Mouse (Mus musculus) adrenal gland, postnatal 36 days (tissue): ENCODE data around the gene Trim43a. TPM values are rescaled to one million over a fixed set of nuclear protein-coding genes. Genes with fewer than 3 reads are reported as not detected.
A peak's percentile ranks its signal among the peaks of the same experiment; 100 is the strongest.
"Not testable (repeated sequence)": the region's sequence is repeated elsewhere in the genome, so short reads cannot be mapped to it uniquely, and the experiment has no call there.

Experiments used
- DNase-seq, 2 experiments: peaks; one replicate each; pipeline ENCODE4 v3.0.0; 2021; ENCODE audit warnings: mixed read lengths in 1 of 2
- long read RNA-seq, 2 experiments: library from polyadenylated mRNA; stranded (forward); transcript quantifications; one replicate each; pipeline ENCODE4 v2.0.0; 2021; ENCODE audit warnings: borderline sequencing depth in 2 of 2
- total RNA-seq, 2 experiments: library from RNA; stranded (reverse); gene quantifications; 2 replicates each; pipeline ENCODE4 v1.2.3; 2021

Trim43a gene
- under 1 TPM; 0.36 to 0.76 TPM for total RNA-seq
- long read RNA-seq, experiment 1 = 0 reads
- long read RNA-seq, experiment 2 = 0 reads

DNA sequence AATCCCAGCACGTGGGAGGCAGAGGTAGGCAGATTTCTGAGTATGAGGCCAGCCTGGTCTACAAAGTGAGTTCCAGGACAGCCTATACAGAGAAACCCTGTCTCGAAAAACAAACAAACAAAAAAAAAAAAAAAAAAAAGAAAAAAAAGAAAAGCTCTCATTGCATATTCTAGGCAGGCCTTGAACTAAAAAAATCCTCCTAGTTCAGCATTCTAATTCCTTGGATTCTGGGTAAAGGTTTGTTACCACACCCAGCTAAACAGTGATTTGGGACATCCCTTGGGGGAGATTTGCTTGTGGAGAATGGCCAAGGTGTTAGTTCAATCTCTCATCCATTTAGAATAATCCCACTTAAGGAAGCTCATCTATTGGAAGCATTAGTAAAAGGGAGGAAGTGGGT is at the start of gene Trim43a:
Gene Trim43a (plus strand): TSS at position 301 of the 400 bp plus-strand sequence.
- not testable (repeated sequence) for DNase-seq

GRCm38 (mm10) chr9:88534093-88534492 is 46.6 kb upstream of the Trim43a start:
- DNase-seq = no peak

- no peak for DNase-seq
Observed at GRCm38 (mm10) chr9:88539546-88540224, 41.0 kb upstream of the Trim43a start.

DNA sequence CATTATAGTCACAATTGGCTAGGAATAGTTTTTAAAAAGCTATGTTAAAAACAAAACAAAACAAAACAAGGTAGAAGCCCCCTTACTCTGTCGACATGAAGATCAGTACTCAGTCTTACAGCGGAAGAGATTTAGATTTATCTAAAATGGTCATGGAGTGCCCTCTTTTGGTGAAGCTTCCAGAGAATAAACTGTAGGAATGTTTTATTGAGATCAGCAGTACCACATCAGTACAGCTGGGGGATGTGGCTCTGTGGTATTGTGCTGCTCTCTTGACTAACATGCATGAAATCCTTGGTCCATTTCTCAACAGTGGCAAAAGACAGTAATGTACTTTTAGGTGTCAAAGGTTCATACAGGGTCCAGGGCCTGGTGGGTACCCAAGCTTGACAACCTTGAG is 37.9 kb upstream of the Trim43a start:
- no peak for DNase-seq

DNA sequence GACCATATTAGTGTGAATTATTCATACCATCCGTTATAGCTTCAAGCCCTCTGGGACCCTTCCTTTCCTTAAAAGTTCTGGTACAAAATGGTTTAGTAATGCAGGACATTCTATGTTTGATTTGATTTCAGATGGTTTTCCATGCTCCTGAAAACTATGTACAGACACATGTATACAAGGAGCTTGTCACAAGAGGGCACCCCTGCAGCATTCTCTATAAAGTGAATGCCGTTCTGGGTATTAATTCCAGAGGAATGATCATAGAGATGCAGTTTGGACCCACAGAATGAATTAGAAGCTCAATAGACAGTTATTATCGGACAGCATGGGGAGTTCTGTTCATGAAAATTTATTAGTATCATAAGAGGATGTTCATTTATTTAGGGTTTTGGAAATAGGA is 35.2 kb upstream of the Trim43a start:
- no peak for DNase-seq

GRCm38 (mm10) chr9:88546166-88546565 is 34.5 kb upstream of the Trim43a start:
- DNase-seq = peak in 1 of 2 experiments; percentile 64

DNA sequence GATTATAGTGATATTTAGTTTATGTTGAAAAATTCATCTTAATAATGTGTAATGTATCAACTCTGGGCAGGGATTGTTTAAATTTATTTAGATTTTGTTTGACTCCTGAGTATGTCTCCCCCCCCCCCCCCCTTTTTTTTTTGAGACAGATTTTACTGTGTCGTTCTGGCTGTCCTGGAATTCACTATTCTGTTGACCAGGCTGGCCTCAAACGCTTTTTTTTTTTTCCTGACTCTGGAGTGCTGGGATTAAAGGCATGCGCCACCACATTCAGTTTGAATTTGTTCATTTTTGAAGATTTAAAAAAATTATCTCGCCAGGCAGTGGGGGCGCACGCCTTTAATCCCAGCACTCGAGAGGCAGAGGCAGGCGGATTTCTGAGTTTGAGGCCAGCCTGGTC is 34.0 kb upstream of the Trim43a start:
- DNase-seq = no peak

DNA sequence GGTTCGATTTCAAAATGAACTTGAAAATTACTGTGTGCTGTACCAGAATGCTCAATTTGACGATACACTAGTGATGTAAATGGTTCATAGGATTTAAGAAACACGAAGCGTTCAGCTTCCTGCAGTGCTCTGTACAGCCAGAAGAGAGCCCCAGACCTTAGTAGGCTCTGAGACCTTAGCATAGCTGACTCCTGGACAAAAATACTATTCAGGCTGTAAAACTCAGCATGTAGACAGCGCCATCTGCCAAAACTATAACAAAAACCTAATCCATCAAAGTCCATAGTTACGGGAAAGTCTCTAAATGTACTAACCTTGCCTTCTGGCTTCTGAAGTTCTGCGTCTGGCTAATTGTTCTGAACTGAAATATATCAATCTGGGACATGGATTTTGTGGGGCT is 33.4 kb upstream of the Trim43a start:
- DNase-seq = peak in 1 of 2 experiments; percentile 27

GRCm38 (mm10) chr9:88547851-88548613 is 32.7 kb upstream of the Trim43a start, which contains the start of gene Zfp949:
Gene Zfp949 (plus strand): TSS chr9:88548020.
- DNase-seq = peak; percentile 53 to 66

- no peak for DNase-seq
Observed at GRCm38 (mm10) chr9:88548614-88548945, 32.1 kb upstream of the Trim43a start.

DNA sequence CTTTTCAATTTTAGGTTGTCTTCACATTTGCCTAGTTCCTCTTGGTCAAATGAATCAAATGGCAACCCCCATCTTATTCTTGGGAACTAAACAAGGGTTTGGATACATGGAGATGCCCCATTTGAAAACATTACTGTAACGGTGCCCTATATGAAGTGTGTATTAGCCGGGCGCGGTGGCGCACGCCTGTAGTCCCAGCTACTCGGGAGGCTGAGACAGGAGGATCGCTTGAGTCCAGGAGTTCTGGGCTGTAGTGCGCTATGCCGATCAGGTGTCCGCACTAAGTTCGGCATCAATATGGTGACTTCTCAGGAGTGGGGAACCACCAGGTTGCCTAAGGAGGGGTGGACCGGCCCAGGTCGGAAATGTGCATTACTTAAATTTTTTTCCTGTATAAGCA is 27.6 kb upstream of the Trim43a start:
- DNase-seq = no peak

DNA sequence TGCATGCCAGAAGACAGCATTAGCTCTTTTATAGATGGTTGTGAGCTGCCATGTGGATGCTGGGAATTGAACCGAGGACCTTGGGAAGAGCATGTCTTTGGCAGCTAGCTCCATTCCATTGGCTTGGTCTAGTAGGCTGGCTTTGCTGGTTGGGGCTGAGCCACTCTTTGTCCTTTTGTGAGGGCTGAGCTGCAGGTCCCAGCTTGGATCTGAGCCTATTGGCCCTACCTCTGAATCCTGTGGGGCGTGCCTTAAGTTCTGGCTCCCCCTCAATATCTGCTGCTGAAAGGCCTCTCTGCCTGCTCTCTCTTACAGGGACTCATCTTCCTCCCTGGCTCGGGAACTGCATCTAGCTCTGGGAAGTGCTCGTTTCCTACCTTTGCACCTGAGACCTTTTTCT is 22.5 kb upstream of the Trim43a start:
- no peak for DNase-seq

- DNase-seq = not testable (repeated sequence)
Observed at GRCm38 (mm10) chr9:88561476-88561875, 19.2 kb upstream of the Trim43a start.

GRCm38 (mm10) chr9:88570471-88570870 is 10.2 kb upstream of the Trim43a start:
- DNase-seq = not testable (repeated sequence)

GRCm38 (mm10) chr9:88593708-88594107 is 13.0 kb downstream of the Trim43a start:
- not testable (repeated sequence) for DNase-seq

DNA sequence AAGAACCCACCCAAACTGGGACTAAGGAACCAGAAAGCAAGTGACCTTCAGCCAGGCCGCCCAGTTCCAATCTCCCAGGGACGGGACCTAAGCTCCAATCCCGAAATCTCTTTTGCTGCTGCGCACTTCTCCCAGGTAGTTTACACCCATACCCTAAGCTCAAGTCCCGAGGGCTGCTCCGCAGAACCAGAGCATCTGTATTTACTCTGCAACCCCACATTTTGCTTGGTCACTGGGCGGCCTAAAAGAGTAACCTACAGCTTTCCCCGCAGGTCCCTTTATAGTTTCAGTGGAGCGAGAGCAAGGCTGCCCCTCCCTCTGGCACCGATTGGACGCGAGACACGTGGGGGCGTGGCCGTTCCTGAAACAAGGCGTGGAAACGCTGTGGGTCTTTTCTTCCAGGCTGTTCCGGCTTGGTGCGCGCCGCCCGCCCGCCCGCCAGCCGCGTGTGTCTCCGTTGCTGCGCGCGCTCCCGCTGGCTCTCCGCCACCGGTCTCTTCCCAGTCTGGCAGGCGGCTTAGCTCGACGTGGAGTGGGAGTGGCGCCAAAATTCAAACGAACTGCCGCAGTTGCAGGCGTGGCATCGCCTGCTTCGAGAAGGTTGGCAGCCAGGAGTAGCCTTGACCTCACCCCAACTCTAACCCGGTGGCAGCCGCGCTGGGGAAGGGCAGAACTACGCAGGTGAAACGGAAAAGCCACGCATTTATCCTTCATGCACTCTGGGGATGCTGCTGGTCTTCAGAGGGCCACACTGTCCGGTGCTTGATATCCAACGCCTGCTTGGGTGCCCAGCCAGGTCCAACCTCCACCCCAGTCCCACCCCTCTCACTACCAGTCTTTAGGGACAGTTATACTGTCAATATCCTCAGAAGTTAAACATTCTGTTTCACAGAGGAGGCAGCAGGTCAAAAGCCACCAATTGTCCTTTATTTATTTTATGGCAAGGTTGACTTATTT is 18.8 kb downstream of the Trim43a start:
- DNase-seq = peak; percentile 100

DNA sequence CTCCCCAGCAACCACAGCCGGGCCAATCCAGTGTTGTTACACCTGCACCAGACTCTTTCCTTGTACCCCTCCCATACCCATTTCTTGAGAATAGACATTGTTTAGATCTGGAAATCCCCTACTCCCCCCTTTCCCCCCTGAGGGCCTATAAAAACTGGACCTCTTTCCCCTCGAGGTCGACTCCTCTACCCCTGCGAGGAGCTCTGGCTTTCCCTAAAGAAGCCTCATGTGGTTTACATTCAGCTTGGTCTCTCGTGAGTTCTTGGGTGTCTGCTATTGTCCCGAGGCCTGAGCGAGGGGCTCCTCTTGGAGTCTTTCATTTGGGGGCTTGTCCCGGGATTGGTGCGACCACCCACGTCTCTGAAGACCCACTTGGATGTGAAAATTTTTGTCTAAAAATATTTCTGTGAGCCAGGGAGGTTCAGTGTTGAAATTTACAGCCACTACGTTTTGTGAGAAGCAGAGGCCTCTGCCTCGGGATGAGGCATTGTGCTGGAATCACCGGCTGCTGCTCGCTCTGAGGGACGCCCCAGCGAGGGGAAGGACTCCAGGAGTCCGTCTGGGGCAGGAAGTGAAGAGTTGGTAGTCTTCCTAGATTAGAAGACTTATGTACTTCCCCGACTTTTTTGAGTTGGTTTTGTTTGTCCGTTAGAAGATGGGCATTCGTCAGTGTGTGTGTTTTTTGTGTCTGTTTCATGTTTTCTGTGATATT is 45.3 kb downstream of the Trim43a start:
- not testable (repeated sequence) for DNase-seq

- not testable (repeated sequence) for DNase-seq
Observed at GRCm38 (mm10) chr9:88638125-88638524, 57.4 kb downstream of the Trim43a start.
